Mouse (Mus musculus) heart, adult 2 months (tissue): ENCODE measurements around the gene Efna1. TPM values are rescaled to one million over a fixed set of nuclear protein-coding genes. Genes with fewer than 3 reads are reported as not detected.

Source experiments
- DNase-seq, 2 experiments: peaks; one replicate each; pipeline ENCODE4 v3.0.0; 2021
- H3K27ac ChIP-seq: fragments of 200-600 bp; 2 replicates; pipeline ENCODE4 v1.8.1; 2022
- H3K27me3 ChIP-seq: fragments of 200-500 bp; 2 replicates; pipeline ENCODE4 v1.6.1; 2012; ENCODE audit warnings: mild to moderate bottlenecking, low read length, inconsistent platforms, mixed read lengths; ENCODE audit not compliant: control insufficient read depth, insufficient read depth
- H3K36me3 ChIP-seq: fragments of 200-500 bp; 2 replicates; pipeline ENCODE4 v1.6.1; 2012; ENCODE audit warnings: low read length, inconsistent platforms; ENCODE audit not compliant: control insufficient read depth, insufficient read depth
- H3K4me1 ChIP-seq: fragments of 200-500 bp; 2 replicates; pipeline ENCODE4 v1.6.1; 2011; ENCODE audit warnings: low read length; ENCODE audit not compliant: control insufficient read depth, insufficient read depth
- H3K4me3 ChIP-seq: fragments of 200-600 bp; 2 replicates; pipeline ENCODE4 v1.8.1; 2022
- H3K79me2 ChIP-seq: fragments of 200-500 bp; replicated peaks from 2 replicates; pipeline ENCODE4 v1.6.1; 2012; ENCODE audit warnings: mild to moderate bottlenecking, inconsistent platforms, low read length, moderate library complexity, mixed read lengths; ENCODE audit not compliant: control insufficient read depth, insufficient read depth
- H3K9ac ChIP-seq: fragments of 200-500 bp; 2 replicates; pipeline ENCODE4 v1.6.1; 2012; ENCODE audit warnings: low read depth, mild to moderate bottlenecking, control low read depth, inconsistent platforms, low read length, mixed read lengths
- CTCF ChIP-seq: fragments of 200-600 bp; IDR thresholded peaks from 2 replicates; pipeline ENCODE4 v1.8.1; 2022; ENCODE audit warnings: antibody characterized with exemption, mild to moderate bottlenecking, moderate library complexity
- EP300 ChIP-seq: fragments of 200-500 bp; IDR thresholded peaks from 2 replicates; pipeline ENCODE4 v1.6.1; 2011; ENCODE audit warnings: low read depth, low read length, control low read depth; ENCODE audit not compliant: insufficient read depth
- POLR2A ChIP-seq: fragments of 200-500 bp; IDR thresholded peaks from 2 replicates; pipeline ENCODE4 v1.6.1; 2011; ENCODE audit warnings: mild to moderate bottlenecking, low read depth, low read length, control low read depth; ENCODE audit not compliant: insufficient read depth
- WGBS: fragments of 180-500 bp; shearing (Covaris S2); methylation state at CpG from one replicate; pipeline ENCODE4 v1.1.7; 2018; 5-methylcytosine and 5-hydroxymethylcytosine counted together
- intact Hi-C: fragments of 180-260 bp; cut with DNase I; formaldehyde crosslinking; loops from one replicate; pipeline ENCODE4 v1.15.1; 2025
- polyA plus RNA-seq: library from polyadenylated mRNA; depleted of rRNA; stranded (reverse); fragments of >200 nt; gene quantifications from 2 replicates; pipeline ENCODE4 v1.2.3, GENCODE M21; 2012
- total RNA-seq, 2 experiments: library from RNA; stranded (reverse); gene quantifications; 2 replicates each; pipeline ENCODE4 v1.2.3; 2021

The Efna1 gene
- total and polyA plus RNA-seq, 3 experiments = 22.6 to 39.6 (median 28.4) TPM

- WGBS = 7% methylated on average over 26 of the region's 26 CpGs
- TF ChIP-seq CTCF (peak; percentile 91), POLR2A (no peak), EP300 (0 out of 2 replicates have a peak, but pooled peaks have one; percentile 27)
- peak overlapping the region; percentile 24; the same call in 1 of the 2 replicates for H3K4me3 ChIP-seq
- peak; percentile 75 to 87 for DNase-seq
- H3K27ac ChIP-seq = no peak overlapping the region
- H3K27me3 ChIP-seq = peaks cover 12% of the 10 kb centered on the region
- intact Hi-C loops = loop anchor here (5.0 kb wide), 1 partner anchor 542 kb away; no protein-coding TSS in a partner anchor
- H3K4me1 ChIP-seq = peaks cover 4% of the 10 kb centered on the region
- H3K9ac ChIP-seq = peak overlapping the region; percentile 21; the same call in 1 of the 2 replicates
- H3K79me2 ChIP-seq = no peaks in the 10 kb centered on the region
- no peaks in the 10 kb centered on the region for H3K36me3 ChIP-seq
These were observed 34.4 kb upstream of the Efna1 start for GRCm38 (mm10) chr3:89315195-89315929.

GRCm38 (mm10) chr3:89314791-89315190 lies 33.8 kb upstream of the Efna1 start:
- H3K4me3 ChIP-seq = no peak overlapping the region
- H3K79me2 ChIP-seq = no peaks in the 10 kb centered on the region
- peaks cover 4% of the 10 kb centered on the region for H3K4me1 ChIP-seq
- no peak overlapping the region for H3K27ac ChIP-seq
- peaks cover 9% of the 10 kb centered on the region for H3K27me3 ChIP-seq
- TF ChIP-seq POLR2A (no peak), EP300 (no peak), CTCF (no peak)
- intact Hi-C loops = loop anchor here (5.0 kb wide), 1 partner anchor 543 kb away; no protein-coding TSS in a partner anchor
- H3K36me3 ChIP-seq = no peaks in the 10 kb centered on the region
- H3K9ac ChIP-seq = no peak overlapping the region
- DNase-seq = no peak
- WGBS = 41% methylated on average over 2 of the region's 2 CpGs

- no peaks in the 10 kb centered on the region for H3K79me2 ChIP-seq
- WGBS = 53% methylated on average over 5 of the region's 5 CpGs
- H3K27ac ChIP-seq = no peak overlapping the region
These were observed 33.4 kb upstream of the Efna1 start for GRCm38 (mm10) chr3:89314340-89314739.

GRCm38 (mm10) chr3:89308089-89308488 lies 27.1 kb upstream of the Efna1 start:
- Histone ChIP-seq H3K9ac (no peak overlapping the region), H3K27me3 (no peaks in the 10 kb centered on the region), H3K36me3 (no peaks in the 10 kb centered on the region), H3K79me2 (no peaks in the 10 kb centered on the region), H3K4me3 (no peak overlapping the region), H3K27ac (no peak overlapping the region), H3K4me1 (no peaks in the 10 kb centered on the region)
- peak; percentile 65 to 69 for DNase-seq
- intact Hi-C loops = loop anchor here (1.0 kb wide), 1 partner anchor 58 kb away; no protein-coding TSS in a partner anchor
- WGBS = 2% methylated on average over 9 of the region's 9 CpGs
- TF ChIP-seq POLR2A = no peak
- peak; percentile 82; the same call in 1 of the 2 replicates for TF ChIP-seq EP300
- TF ChIP-seq CTCF = peak; percentile 88

More at GRCm38 (mm10) chr3:89314340-89314739, 33.4 kb upstream of the Efna1 start:
- Histone ChIP-seq H3K27me3 (peaks cover 5% of the 10 kb centered on the region), H3K4me3 (no peak overlapping the region), H3K4me1 (peaks cover 4% of the 10 kb centered on the region), H3K36me3 (no peaks in the 10 kb centered on the region), H3K9ac (no peak overlapping the region)
- TF ChIP-seq POLR2A (no peak), CTCF (no peak), EP300 (no peak)
- DNase-seq = no peak
- intact Hi-C loops = no loop called here

GRCm38 (mm10) chr3:89305551-89306325 lies 24.8 kb upstream of the Efna1 start:
- H3K79me2 ChIP-seq = no peaks in the 10 kb centered on the region
- DNase-seq = no peak
- no peak overlapping the region for H3K9ac ChIP-seq
- intact Hi-C loops = no loop called here
- no peak overlapping the region for H3K4me3 ChIP-seq
- 84% methylated on average over 8 of the region's 8 CpGs for WGBS
- H3K4me1 ChIP-seq = no peaks in the 10 kb centered on the region
- TF ChIP-seq POLR2A = no peak
- H3K27ac ChIP-seq = no peak overlapping the region
- no peaks in the 10 kb centered on the region for H3K36me3 ChIP-seq
- no peaks in the 10 kb centered on the region for H3K27me3 ChIP-seq
